Mouse (Mus musculus) common myeloid progenitor, adult 5-6 weeks (primary cell): ENCODE measurements at regions not wholly inside any gene's neighbourhood (a gene's known extent, or its start where the extent isn't known, plus 50 kb on each side); places are given as distances from the start of the nearest gene placed in this dataset.
A peak's percentile ranks its signal among the peaks of the same experiment; 100 is the strongest.

ENCODE experiments used
- ATAC-seq: replicated peaks from 2 replicates; pipeline ENCODE4 v1.8.0; 2016; ENCODE audit warnings: low read depth, mild to moderate bottlenecking, moderate TSS enrichment, inconsistent platforms; ENCODE audit not compliant: poor library complexity, severe bottlenecking

DNA sequence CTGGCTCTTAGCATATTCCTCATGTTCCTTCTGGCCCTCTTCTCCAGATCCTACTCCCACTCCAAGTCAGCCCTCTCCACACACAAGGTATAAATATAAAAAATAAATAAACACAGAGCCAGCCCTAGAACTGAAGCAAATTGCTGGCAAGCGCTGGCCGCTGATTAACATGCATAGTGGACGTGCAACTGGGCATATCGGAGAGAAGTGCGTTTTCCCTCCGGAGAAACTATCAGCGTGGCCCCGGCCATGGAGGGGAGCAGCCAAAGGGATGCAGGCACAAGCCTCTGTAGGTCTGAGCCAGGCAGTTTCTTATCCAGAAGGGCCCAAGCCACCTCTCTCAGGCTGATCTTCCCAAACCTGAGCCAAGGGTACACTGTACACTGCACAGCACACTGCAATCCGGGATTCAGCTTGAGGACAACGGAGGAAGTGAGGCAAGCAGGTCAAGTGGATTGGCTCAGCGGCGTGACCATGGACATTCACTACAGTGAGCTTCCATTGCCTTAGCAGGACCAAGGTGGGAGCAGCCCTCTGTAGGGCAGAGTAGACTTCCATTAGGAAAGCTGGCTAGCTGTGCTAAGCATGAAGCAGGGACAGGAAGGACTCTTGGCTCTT, 131.3 kb upstream of the Pja1 start:
- ATAC-seq = no peak

DNA sequence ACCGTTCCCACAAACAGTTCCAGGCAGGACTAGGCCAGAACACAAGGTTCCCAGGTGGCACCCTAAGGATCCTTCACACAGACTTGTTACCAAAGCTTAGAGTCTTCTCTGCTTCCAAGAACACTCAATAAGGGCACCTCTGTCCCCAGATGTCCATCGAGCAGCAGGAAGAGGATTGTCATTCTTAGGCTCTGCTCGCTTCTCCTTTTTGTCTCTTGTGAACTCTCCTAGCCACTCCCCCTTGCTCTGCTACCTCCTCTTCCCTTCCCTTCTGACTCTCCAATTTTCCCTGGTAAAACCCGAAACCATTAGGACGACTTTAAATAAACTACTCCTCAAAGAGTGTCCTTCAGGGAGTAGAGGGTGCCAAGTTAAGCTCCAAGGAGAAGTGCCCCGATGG, 124.4 kb upstream of the Pja1 start:
- no peak for ATAC-seq

DNA sequence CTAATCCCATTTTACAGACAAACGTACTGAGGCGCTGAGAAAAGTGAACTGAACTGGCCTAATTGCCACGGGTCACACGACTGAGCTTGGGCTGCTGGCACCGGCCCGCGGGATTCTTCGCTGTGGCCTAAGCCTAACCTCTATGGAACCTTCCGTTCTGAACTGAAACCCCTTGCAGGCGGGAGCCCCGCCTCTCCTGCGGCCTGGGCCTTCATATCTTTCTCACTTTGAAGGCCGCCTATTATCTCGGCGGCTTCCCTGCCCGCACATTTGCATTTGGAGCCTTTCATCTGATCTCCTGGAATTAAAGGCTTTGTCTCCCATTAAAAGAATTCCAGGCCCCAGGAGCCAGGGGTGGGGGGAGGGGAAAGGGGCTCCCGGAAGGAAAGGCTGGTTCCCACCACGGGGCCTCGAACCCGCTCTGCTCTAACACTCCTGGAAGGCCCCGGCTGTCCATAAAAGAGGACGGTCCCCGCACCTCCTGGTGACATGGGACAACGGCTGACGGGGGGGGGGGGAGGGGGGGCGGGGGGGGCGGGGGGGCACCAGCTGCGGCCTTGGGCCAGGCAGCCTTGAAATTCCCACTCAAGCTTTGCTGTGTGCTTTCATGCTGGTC, 122.9 kb upstream of the Pja1 start:
- ATAC-seq = peak; percentile 68

DNA sequence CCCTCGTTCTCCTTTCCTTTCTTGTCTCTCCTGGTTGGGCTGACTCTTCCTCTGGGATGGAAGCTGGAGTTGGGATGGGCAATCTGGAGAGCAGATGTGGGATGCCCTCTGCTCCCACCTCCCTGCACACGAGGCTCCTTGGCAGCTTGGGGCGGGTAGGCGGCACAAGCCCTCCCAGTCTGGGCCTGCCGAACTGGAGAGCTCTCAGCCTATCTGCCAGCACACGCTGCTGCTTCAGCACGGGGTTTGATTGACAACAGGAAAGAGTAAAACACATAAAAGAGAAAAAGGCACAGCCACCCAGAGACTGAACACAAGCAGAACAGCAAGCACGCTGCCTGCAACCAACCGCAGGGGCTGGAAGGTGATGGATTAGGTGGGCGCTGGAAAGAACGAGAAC, 121.9 kb upstream of the Pja1 start:
- ATAC-seq = peak; percentile 42; the same call in 1 of the 2 replicates

DNA sequence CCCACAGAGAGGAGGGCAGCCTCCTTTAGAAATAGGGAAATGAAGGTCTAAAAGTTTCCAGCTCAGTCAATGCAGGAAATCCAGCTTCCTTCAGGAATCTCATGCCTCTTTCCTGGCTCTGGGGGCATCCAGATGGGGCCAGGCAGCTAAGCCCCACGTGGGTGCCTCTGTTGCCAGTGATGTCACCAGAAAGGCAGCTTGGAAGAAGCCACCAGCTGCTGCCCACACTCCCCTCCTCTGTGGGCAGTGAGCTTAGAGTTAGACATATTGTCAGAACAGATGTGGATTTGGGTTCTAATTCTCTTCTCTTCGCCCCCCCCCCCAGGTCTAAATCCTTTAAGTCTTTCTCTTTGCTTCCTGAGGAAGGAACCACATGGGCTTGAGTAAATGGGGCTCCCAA, 116.2 kb upstream of the Pja1 start:
- no peak for ATAC-seq

DNA sequence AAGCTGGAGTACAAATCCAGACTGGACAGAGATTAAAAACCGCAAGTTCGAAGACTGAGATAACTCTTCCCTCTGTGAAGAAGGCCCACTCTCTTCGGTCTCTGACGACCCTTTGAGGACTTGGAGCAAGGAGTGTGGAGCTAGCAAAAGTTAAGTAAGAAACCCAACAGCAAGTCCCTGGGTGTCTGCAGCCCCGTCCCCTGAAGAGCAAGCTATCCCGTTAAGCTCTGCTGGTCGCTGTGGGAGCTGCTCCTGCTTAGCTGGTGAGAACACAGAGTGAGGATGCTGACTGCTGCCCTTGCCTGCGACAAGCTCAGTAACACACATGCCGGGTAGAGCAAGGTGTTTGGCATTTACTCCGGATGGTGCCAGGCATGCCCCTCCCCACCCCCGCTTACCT, 115.2 kb upstream of the Pja1 start:
- no peak for ATAC-seq

DNA sequence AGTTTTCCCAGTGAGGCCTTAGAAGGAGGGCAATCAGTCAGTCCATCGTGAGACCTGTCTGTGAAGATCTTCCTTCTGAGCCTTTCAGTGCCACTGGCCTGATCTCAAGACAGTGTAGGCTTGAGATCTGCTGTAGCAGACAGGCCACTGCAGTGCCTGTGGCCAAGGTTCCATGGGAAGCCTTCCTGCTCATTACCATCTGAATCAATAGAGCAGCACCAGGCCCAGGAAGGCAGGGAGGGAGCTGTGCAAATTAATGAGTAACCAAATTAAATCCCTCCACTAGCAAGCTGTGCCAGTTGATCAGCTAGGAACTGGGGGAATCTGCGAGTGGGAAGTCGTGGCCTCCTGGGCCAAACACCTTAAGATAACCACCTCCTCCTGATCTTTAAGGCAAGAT, 114.6 kb upstream of the Pja1 start:
- no peak for ATAC-seq

DNA sequence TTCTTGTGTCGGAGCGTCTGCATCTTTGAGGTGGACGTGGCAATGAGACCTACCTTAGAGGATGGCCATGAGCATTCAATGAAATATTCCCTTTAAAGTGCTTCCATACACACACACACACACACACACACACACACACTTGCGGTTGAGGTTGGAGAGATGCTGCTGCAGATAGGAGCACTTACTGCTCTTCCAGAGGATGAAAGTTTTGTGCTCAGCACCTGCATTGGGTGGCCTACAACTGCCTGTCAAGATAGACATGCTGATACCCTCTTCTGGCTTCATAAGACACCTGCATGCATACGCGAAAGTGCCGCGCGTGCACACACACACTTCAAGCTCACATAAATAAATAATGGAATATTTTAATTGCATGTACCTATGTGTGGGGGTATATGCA, 111.5 kb upstream of the Pja1 start:
- no peak for ATAC-seq

DNA sequence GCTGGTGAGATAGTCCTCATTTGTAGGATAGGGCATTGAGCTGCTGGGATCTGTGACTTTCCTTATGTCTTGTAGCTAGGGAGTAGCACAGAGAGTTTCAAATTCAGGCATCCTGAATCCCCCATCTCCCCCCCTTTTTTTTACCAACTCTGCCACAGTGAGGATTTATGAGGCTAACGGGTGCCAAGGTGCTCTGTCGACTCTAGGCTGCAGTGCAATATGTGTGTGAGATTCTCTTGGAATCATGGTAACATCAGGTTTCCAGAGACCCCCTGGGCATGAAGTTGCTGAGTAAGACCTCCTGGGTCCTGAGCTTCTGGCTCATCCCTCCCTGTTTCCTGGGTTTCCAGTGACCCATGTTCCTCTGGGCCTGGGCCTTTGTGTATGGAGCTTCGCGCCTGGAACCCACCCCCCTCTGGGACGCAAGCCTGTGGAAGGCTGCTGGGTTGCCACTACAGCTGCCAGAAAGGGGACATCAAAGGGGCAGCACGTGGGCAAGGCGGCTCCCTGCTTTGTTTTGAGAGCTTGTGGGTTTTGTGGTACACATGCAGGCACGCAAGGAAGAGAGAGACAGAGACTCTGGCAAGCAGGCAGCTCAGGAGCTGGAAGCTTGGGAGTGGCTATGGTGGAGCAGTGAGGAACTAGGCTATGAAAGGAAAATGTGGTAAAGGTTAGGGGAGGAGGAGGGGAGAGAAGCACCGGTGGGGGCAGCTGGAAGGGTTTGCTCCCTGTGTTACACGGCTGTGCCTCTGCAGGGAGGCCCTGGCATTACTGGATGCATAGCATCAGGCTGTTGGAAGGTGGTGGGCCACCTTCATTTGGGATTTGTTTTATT, 110.8 kb upstream of the Pja1 start:
- ATAC-seq = peak; percentile 77

DNA sequence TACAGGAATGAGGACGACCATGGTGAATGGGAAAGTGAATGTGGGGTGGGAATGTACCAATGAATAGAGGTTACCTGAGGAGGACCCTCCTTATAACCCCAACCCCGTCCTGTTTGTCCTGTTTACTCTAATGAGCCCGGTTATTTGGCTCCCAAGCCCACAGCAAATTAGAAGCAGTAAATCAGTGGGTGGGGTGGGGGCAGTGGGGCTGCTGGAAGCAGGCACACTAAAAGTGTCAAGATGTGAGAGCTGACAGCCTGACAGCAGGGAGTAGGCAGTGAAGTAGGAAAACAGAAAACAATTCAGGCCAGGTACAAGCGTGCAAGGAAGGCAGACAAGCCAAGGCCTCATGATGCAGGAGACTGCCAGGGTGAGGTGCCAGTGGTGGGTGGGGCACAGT, 108.1 kb upstream of the Pja1 start:
- ATAC-seq = no peak

DNA sequence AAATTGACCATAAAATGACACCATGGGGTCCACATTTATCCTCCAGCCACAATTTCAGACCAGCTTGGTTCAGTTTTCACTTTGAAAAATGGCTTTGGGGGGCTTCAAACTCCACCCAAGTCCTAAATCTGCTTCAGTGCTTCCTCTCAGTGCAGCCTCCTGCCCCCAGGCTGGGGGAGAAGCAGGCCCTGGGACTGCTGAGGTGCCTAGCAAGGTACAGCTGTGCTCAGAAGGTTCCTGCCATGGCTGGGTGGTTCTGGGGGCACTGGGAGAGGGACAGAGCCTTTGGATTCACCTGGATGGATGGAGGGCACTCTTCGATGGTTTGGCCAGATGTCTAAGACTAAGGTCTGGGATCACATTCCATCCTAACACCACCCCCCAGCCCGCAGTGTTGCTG, 107.7 kb upstream of the Pja1 start:
- no peak for ATAC-seq

DNA sequence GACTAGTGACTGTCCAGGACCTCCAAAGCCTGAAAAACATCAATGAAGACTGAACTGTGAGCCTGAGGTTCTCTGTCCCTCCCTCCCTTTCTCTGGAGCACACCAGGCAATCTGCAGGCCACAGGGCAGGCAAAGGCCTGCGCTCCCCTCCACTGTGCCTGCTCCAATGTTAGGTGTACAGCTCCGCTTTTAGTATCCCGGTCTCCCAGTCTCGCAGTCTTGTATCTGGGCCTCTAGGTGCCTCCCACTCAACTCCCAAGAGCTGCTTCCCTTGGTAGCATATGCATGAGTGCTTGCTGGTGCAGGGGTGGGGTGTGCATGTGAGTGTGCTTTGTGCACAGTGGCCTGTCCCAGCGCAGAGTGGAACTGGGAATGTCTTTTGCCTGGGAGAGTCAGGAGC, 104.0 kb upstream of the Pja1 start:
- ATAC-seq = no peak

DNA sequence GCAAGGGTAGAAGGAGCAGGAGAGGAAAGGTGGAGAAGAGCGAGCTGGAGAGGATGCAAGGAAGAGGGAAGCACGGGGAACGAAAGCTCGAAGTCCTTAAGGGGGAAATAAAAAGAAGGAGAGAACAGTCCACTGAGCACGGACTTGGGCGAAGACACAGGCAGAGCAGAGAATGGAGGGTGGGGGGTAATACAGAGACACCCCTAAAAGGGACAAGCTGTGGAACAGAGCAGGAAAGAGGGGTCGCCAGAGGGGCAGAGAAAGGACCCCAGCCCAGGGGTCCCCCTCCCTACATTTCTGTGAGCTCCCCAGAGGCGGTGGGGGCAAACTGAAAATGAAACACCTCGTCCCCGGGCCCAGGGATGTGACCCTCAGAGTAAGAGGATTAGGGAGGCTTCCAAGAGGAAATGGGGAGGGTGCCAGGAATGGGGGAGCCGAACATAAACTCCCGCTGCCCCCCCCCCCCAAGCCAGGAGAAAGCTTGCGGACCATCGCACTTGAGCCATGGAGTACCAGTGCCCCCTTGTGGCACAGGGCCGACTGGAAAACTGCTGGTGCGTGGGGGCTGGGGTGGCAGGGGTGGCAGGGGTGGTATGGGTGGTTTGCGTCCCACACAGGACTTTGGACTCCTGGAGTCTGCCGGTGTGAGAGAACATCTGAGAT, 103.5 kb upstream of the Pja1 start:
- peak; percentile 79 for ATAC-seq

DNA sequence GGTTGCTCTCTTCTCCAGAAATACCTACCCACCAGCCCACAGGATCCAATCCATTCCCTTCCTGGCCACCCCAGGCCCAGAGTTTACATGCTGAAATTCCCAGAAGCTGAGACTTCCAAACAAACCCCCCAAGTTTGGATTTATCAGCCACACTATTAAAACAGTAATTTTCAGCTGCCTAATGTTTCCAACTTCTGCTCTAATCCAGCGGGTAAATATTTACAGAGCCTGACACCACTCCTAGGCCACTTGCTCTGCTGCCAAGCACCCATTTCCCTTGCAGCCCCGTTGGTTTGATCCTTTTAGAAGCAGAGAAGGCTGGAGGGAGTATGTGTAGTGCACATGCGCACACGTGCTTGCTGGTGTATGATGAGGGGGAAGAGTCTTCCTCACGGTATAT, 99.1 kb upstream of the Pja1 start:
- no peak for ATAC-seq

DNA sequence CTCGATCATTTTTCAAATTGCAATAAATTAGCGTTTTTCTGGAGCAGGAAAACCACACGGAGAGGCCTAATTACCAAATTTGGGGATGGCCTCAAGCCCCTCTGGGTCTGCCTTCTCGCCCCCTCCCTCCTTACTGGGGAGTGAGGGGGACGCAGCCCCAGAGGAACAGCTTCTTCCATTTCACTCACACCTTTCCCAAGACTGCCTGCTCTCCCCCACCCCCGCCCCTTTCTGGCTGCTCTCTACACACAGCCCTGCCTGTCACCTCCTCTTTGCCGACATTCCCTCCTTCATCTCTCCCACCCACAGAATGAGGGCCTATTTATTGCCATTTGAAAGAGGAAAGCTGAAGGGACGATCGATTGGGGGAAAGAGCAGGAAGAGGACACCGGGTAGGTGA, 97.2 kb upstream of the Pja1 start:
- ATAC-seq = no peak

DNA sequence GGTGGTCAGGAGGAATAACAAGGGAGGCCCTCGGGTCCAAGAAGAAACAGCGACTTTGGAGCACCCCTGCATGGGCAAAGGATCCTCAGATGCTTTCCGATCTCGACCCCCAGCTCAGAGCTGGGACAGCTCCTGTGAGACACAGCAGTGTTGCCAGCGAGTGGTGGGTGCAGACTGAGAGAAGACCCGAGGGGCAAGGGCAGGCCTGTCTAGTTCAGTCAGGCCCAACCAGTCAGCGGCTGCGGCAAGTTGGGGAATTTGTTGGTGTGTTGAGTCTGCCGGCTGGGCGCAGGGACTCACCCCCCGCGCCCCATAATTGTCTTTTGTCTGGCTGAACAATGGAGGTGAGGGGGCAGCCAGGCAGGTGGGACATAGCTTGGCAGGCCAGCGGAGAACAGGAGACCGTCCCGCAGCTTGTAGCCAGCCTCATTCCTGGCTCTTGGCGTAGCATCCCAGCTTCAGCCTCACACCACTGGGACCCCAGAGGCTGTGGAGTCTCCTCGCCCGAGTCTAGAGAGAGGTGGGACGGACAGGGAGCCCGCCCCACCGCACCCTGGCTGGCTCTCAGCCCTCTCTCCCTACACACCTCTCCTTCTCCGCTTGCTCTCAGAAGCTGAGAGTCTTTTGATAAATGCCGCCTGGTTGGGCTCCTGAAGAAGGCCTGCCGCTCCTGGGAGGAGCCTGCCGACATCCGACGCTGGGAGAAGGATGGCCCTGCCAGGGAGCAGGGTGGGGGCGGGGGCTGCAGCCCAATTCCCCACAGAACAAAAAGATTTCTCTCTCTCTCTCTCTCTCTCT, 96.5 kb upstream of the Pja1 start:
- ATAC-seq = no peak

DNA sequence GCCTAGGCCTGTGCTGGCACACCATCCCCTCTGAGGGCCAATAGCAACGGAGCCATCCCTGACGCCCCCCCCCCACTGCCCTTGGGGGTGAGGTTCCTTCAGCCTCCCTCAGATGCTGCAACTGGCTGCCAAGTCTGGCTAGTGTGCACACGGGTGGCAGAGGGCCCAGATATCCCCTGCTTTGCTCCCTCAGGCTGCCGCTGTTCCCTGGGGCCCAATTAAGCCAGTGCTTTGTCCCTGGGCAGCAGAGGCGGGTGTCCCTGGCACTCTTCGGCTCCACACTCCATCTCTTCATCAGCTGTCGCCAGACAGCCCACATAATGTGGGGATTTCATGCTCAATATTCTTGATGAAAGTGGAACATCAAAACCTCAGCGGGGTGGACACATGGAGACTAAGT, 90.9 kb upstream of the Pja1 start:
- ATAC-seq = no peak

DNA sequence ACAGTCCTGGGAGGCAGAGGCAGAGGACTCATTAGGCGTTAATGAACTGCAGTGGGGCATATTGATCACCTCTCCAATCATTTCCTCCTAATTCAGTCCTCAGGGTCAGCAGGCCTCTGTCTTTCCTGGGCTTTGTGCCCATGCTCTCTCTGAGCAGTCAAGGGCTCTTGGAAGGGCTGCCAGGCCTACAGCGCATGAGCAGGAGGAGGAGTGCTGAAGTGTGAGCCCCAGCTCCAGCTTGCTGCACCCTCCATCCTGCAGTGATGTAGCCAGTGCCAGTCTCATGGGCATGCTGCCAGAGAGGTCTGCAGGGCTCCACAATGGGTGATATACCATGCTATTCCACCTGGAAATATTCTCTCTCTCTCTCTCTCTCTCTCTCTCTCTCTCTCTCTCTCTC, 89.6 kb upstream of the Pja1 start:
- no peak for ATAC-seq

DNA sequence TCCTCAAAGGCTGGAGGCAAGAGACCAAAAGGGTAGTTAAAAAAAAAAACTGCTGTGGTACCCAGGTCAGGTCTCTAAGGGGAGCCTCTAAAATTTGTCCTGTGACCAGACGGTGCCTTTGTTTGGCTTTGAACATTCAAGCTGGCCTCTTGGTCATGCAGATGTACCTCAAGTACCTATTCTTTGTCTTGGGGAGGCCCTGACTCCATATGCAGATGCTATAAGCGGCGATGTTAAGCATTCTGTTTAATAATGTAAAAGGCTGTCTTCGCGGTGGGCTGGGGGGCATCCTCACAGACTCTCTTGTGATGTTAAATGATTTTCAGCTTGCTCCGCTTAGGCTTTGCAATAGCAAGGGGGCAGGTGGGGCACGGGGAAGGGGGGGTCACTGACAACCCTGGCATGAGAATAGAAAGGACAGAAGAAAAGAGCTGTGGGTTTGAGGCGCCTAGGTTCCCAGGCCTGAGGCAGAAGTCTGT, 85.8 kb upstream of the Pja1 start:
- ATAC-seq = no peak
